Mouse (Mus musculus) embryonic fibroblast, embryonic 13.5 days (primary cell): ENCODE measurements at regions not wholly inside any gene's neighbourhood (a gene's known extent, or its start where the extent isn't known, plus 50 kb on each side); places are given as distances from the start of the nearest gene placed in this dataset.

ENCODE experiments used
- CTCF ChIP-seq: IDR thresholded peaks from 2 replicates; pipeline ENCODE4 v1.5.1; 2011; ENCODE audit warnings: mild to moderate bottlenecking, control low read depth, low read length, moderate library complexity, borderline replicate concordance; ENCODE audit not compliant: insufficient read depth
- POLR2A ChIP-seq: IDR thresholded peaks from 2 replicates; pipeline ENCODE4 v1.6.1; 2011; ENCODE audit warnings: low read depth, mild to moderate bottlenecking, control low read depth, low read length, moderate library complexity

DNA sequence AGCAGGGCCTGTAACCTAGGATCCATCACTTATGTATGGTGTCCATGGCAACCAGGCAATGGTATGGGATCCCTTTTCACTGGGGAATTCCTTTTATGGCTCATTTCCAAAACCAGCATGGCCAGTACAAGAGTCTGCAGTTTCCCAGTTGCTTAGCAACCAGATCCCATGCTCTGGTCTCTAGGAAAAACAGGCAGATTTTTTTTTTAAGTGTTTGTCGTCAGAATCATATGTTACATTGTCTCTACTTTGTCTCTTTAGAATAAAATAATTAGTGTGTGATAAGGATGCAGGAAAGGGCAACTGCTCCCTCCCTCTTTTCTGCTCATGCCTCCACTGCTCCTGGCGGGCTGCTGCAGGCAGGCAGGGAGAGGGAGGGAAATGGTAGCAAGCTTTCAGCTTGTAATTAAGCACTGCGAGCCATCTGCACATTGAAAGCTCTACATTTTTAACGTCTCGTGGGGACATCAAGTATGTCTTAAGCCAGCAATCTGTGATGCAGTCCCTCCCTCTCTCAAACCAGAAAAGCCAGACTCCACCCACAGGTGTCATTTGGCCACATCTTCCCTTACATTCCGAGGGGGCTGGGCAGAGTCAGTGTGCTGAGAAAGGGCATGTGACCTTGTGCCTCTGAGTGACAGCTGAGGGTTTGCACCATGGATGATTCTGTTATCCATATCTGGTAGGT, 51.6 kb upstream of the March10 start:
- TF ChIP-seq POLR2A (no peak), CTCF (no peak)
